Mouse (Mus musculus): ENCODE measurements around the gene Vwa8.
"Not testable (repeated sequence)": the region's sequence is repeated elsewhere in the genome, so short reads cannot be mapped to it uniquely, and the experiment has no call there.

Vwa8 gene

DNA sequence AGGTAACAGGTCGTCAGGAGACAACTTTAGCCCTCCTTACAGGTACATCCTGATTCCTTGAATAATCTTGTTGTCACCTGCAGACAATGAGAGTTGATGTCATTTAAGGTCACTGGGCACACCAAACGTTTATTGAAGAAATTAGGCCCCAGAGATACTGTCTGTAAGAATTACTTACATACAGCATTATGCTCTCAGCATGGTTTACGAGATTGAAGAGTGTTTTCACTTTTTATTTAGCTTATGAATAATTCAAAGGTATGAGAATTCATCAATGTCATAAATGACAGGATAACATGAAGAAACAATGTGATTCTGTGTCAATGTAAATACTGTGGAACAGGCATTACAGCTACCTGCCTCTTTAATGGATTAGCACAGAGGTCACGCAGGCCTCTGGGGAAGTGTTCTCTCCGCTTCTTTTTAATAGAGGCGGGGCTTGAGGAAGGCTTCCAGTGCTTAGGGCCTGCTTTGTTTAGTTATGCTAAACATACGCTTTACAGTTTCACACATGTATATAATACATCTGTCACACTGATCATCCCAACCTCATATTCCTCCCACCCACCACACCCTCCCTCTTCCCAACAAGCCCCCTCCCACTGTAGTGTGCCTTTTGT, 37.2 kb downstream of the Vwa8 start:
- no peak for DNase-seq (ENCODE audit: low read depth)

GRCm38 (mm10) chr14:78886566-78887234, 37.8 kb downstream of the Vwa8 start:
- no peak for DNase-seq (ENCODE audit: low read depth)

- DNase-seq (ENCODE audit: low read depth): not testable (repeated sequence)
These were observed 38.6 kb downstream of the Vwa8 start for GRCm38 (mm10) chr14:78887494-78887893.

GRCm38 (mm10) chr14:78895496-78895895, 46.6 kb downstream of the Vwa8 start:
- DNase-seq (ENCODE audit: low read depth): no peak

GRCm38 (mm10) chr14:78896252-78896651, 47.4 kb downstream of the Vwa8 start:
- no peak for DNase-seq (ENCODE audit: low read depth)

GRCm38 (mm10) chr14:78900770-78901169, 51.9 kb downstream of the Vwa8 start:
- no peak for DNase-seq (ENCODE audit: low read depth)

DNA sequence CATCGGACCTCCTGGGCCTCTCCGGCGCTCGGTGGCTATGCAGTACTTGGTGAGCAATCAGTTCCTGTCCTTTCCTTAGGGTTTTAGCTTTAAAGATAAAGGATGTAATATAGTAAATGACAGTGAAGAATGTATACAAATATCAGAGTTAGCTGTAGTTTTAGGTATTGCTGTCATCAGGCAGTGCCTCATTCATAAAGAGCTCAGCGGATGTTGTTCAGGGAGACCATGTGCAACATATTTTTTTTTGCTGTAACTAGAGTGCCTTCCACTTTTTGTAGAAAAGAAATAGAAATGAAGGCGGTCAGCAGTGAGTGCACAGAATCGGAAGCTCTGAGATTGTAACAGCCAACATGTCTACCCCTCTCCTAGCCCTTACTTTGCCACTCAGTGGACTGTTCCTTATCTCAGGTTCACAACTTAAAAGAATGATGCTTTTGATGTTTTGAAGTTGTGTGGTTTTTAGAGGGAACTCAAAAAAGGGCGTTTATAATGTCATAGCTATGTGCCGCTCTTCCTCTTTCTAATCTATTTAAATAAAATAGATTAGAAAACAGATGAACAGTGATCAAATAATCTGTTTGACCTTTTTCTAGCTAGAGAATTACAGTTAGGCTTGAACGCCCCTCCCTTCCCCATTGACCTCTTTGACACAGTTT, 59.5 kb downstream of the Vwa8 start:
- DNase-seq (ENCODE audit: low read depth): no peak

- DNase-seq (ENCODE audit: low read depth): no peak
These were observed 63.2 kb downstream of the Vwa8 start for GRCm38 (mm10) chr14:78912076-78912475.

DNA sequence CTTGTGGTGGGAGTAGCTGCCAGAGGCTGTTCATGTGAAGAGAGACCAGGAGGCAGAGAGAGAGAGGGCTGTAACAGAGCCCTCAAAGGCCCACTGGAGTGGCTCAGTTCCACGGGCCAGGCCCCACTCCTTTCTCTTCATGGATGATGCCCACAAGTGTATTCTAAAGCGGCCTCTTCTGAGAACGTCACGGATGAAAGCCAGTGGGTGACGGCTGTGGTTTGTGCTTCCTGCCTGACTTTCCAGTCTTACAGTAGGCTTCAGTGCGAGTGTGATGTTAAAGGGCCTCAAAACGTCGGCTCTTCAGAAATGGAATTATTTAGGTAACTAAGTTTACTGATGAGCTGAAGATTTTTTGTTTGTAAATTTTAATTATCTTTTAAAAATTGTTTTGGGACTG, 65.3 kb downstream of the Vwa8 start:
- no peak for DNase-seq (ENCODE audit: low read depth)

- no peak for DNase-seq (ENCODE audit: low read depth)
These were observed 67.8 kb downstream of the Vwa8 start for GRCm38 (mm10) chr14:78916691-78917090.

GRCm38 (mm10) chr14:78921219-78921618, 72.4 kb downstream of the Vwa8 start:
- no peak for DNase-seq (ENCODE audit: low read depth)

- DNase-seq (ENCODE audit: low read depth): no peak
These were observed 74.8 kb downstream of the Vwa8 start for GRCm38 (mm10) chr14:78923631-78924030.

GRCm38 (mm10) chr14:78924755-78925537, 76.1 kb downstream of the Vwa8 start:
- no peak for DNase-seq (ENCODE audit: low read depth)

GRCm38 (mm10) chr14:78932094-78932493, 83.2 kb downstream of the Vwa8 start:
- no peak for DNase-seq (ENCODE audit: low read depth)

GRCm38 (mm10) chr14:78933399-78933798, 84.5 kb downstream of the Vwa8 start:
- DNase-seq (ENCODE audit: low read depth): no peak

DNA sequence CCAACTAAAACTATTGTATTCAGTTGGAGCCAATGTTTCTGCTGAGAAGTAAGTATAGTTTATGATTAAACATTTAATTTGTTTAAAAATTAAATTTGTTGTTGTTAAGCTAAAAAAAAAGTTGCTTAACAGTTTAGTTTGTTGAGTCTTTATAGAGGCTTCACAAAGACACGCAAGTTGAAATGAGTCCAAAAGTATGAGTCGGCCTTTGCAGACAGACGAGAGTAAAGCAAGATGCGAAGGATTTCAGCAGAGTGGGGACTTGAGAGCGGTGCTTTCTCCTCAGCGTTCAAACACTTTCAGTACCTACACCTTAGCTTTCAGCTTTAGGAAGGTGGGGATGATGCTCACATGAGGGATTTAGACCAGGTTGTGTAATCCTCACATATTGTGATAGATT, 85.7 kb downstream of the Vwa8 start:
- no peak for DNase-seq (ENCODE audit: low read depth)

GRCm38 (mm10) chr14:78935796-78936195, 86.9 kb downstream of the Vwa8 start:
- DNase-seq (ENCODE audit: low read depth): no peak

DNA sequence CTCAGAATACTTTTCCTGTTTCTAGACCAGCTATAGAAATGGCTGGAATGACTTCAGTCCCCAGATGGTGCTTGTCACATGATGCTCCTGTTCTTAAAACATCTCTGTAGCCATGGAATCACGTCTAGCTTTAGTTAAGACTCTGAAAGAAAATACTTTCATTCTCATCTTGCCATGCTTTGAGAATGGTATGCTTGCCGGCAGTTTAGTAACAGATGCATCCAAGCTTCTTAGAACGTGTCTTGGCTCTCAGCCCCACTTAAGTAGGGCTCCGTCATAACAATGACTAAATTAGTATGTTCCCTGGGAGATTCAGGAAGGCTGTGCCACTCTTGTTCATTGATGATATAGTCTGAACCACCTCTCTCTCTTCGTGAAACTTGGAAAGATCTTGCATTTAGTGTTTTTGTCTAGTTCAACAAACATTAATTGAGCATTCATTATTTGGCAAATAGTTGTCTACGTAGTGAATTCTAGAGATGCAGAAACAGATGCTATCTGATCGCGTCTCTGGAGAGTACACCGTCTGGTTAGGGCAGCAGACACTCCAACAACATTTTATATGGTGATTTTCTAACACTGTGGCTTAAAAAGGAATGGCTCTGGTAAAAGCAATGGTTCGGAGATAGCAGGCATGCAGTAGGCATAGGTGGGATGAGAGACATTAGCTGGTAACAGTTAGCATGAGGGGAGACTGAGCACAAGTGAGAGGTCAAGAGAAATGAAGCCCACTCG, 93.1 kb downstream of the Vwa8 start:
- DNase-seq (ENCODE audit: low read depth): no peak

DNA sequence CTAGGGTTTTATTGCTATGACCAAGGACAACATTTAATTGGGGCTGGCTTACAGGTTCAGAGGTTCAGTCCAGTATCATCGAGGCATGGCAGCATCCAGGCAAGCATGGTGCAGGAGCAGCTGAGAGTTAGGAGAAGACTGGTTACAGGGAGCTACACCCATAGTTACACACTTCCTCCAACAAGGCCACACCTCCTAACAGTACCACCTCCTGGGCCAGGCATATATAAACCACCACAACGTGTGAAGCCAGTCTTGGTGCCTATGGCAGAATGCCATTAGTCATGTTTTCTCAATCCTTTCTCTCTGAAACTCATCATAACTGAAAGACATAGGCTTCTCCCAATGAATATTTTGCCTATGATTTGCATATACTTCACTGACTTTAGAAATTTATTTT, 106.9 kb downstream of the Vwa8 start:
- DNase-seq (ENCODE audit: low read depth): no peak

DNA sequence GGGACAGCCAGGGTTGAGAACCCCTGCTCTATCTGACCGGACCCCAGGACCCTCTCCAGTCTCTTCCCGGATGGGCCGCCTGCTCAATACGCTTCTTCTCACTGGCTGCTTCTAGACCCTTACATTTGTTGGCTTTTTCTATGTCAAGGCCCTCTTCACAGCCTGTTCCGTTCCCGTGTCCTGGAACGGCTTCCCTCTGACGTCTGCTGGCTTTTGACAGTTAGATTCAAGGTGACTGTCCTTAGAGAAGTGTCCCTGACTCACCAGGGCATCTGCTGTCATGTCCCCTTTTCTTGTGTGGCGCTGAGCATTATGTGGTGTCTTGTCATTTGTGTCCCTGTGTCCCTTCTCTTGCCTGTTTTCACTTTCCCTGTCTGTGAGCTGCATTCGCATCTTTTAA, 121.8 kb downstream of the Vwa8 start:
- DNase-seq (ENCODE audit: low read depth): no peak

- no peak for DNase-seq (ENCODE audit: low read depth)
These were observed 123.6 kb downstream of the Vwa8 start for GRCm38 (mm10) chr14:78972424-78972823.

DNA sequence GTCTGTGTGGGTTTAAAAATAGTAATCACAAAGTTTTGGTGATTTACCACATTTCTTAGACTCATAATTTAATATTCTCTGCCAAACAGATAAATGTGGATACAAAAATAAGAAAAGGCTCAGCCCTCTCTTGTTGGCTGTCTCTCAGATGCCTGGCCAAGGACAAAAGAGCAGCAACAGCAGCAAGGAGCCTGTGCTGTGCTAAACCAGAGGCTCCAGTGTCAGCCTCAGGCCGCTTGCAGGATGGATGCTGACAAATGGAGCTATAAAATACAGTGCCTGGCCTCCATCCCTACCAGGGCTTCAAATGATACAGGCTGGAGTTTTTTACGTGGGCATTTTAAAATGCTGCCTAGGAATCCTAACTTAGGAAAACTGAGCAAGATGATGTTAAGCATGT, 134.3 kb downstream of the Vwa8 start:
- DNase-seq (ENCODE audit: low read depth): no peak
